13 mouse cellular contexts compared by ENCODE assay signal in genomic region chr2:144381741-144382140, GRCm38 (mm10). TPM values are rescaled to one million over a fixed set of nuclear protein-coding genes. Genes with fewer than 3 reads are reported as not detected.
"Had no signal": no experiment of that assay in that cellular context is flagged by ENCODE, and none has a peak within 500 bp of the region (broad histone marks: within the 10 kb centered on the region; RNA-seq: fewer than 3 reads in every experiment).

No protein-coding gene starts in this region.

- H3K27me3 ChIP-seq: kidney, embryonic 15.5 days; limb, embryonic 12.5 days; liver, embryonic 13.5 days; lung, embryonic 15.5 days; midbrain, embryonic 13.5 days had no signal

- DNase-seq: liver; liver, embryonic 13.5 days; liver, postnatal 0 days; spleen, adult 18-20 months; thymus, adult 18-20 months; thymus, postnatal 14 days had no signal

- ATAC-seq: liver, postnatal 0 days; midbrain, embryonic 13.5 days had no signal

- H3K9me3 ChIP-seq: kidney, embryonic 15.5 days; limb, embryonic 12.5 days; liver, embryonic 13.5 days; lung, embryonic 15.5 days; midbrain, embryonic 13.5 days had no signal

- H3K4me1 ChIP-seq: kidney, embryonic 15.5 days; limb, embryonic 12.5 days; lung, embryonic 15.5 days; midbrain, embryonic 13.5 days had no signal

- H3K27ac ChIP-seq: kidney, embryonic 15.5 days; limb, embryonic 12.5 days; lung, embryonic 15.5 days; midbrain, embryonic 13.5 days had no signal

- H3K9ac ChIP-seq: kidney, embryonic 15.5 days; limb, embryonic 12.5 days; liver, embryonic 13.5 days; liver, postnatal 0 days; lung, embryonic 15.5 days; midbrain, embryonic 13.5 days had no signal

- H3K4me3 ChIP-seq: kidney, embryonic 15.5 days; limb, embryonic 12.5 days; liver, embryonic 13.5 days; lung, embryonic 15.5 days; midbrain, embryonic 13.5 days had no signal

- H3K4me2 ChIP-seq: kidney, embryonic 15.5 days; limb, embryonic 12.5 days; liver, embryonic 13.5 days; lung, embryonic 15.5 days; midbrain, embryonic 13.5 days had no signal

RNA-seq across cellular contexts. Expression of gene Pet117, which starts 12.9 kb away (rescaled TPM):
- polyA plus RNA-seq: large intestine, adult 2 months; neural tube, embryonic 14.5 days had no signal

RNA-seq across cellular contexts. Expression of gene Ovol2, which starts 49.8 kb away (rescaled TPM):
- polyA plus RNA-seq: liver, embryonic 13.5 days; midbrain, embryonic 13.5 days; midbrain, postnatal 0 days; neural tube, embryonic 14.5 days had no signal
